In genomic region chr12:109272101-109272500, GRCm38 (mm10) we compare ENCODE assay signal across 22 mouse cellular contexts.
"Had no signal": no experiment of that assay in that cellular context is flagged by ENCODE, and none has a peak within 500 bp of the region (broad histone marks: within the 10 kb centered on the region; RNA-seq: fewer than 3 reads in every experiment).

No protein-coding gene starts in this region.

- H3K4me1 ChIP-seq: hindbrain, embryonic 13.5 days; hindbrain, embryonic 15.5 days; kidney, embryonic 15.5 days; limb, embryonic 13.5 days; limb, embryonic 15.5 days had no signal

- H3K9ac ChIP-seq: hindbrain, embryonic 13.5 days; hindbrain, embryonic 15.5 days; kidney, embryonic 15.5 days; limb, embryonic 13.5 days; limb, embryonic 15.5 days had no signal

- H3K4me2 ChIP-seq: hindbrain, embryonic 13.5 days; hindbrain, embryonic 15.5 days; kidney, embryonic 15.5 days; limb, embryonic 13.5 days; limb, embryonic 15.5 days had no signal

- H3K4me3 ChIP-seq: heart, adult 2 months; hindbrain, embryonic 13.5 days; hindbrain, embryonic 15.5 days; kidney, embryonic 15.5 days; limb, embryonic 13.5 days; limb, embryonic 15.5 days had no signal

- H3K27me3 ChIP-seq: hindbrain, embryonic 13.5 days; hindbrain, embryonic 15.5 days; kidney, embryonic 15.5 days; limb, embryonic 13.5 days; limb, embryonic 15.5 days had no signal

- H3K9me3 ChIP-seq: hindbrain, embryonic 13.5 days; hindbrain, embryonic 15.5 days; kidney, embryonic 15.5 days; limb, embryonic 13.5 days; limb, embryonic 15.5 days had no signal

- ATAC-seq: forebrain, embryonic 16.5 days; hindbrain, postnatal 0 days; intestine, embryonic 16.5 days had no signal

- DNase-seq: gastrocnemius, postnatal 14 days; gastrocnemius, postnatal 36 days; heart, adult 11 months; heart, adult 2 months; heart, postnatal 10 days; kidney, adult 11 months; kidney, adult 2 months; kidney, adult 9 months; kidney, postnatal 14 days; kidney, postnatal 36 days; layer of hippocampus, adult 9-11 months; layer of hippocampus, postnatal 36 days; left cerebral cortex, postnatal 4 days had no signal

- H3K36me3 ChIP-seq: hindbrain, embryonic 13.5 days; hindbrain, embryonic 15.5 days; kidney, embryonic 15.5 days; limb, embryonic 13.5 days; limb, embryonic 15.5 days had no signal

- H3K27ac ChIP-seq: heart, adult 2 months; hindbrain, embryonic 13.5 days; hindbrain, embryonic 15.5 days; hindbrain, postnatal 0 days; kidney, embryonic 15.5 days; kidney, postnatal 0 days; limb, embryonic 13.5 days; limb, embryonic 15.5 days had no signal
